Mouse (Mus musculus): Measurements from ENCODE around the gene Olfr113. TPM values are rescaled to one million over a fixed set of nuclear protein-coding genes. Genes with fewer than 3 reads are reported as not detected.
"Not testable (repeated sequence)": the region's sequence is repeated elsewhere in the genome, so short reads cannot be mapped to it uniquely, and the experiment has no call there.

Olfr113 gene
- polyA plus RNA-seq (2015; fragmentation: Nextera tagmentation; extraction: Ambion mirVana), result not detected in 2 replicates

GRCm38 (mm10) chr17:37577563-37577962 is at the start of gene Olfr113:
Gene Olfr113, minus strand, starts transcription at chr17:37577663.
- ATAC-seq (ENCODE audit: low read depth), result no peak
- no peaks in the 10 kb centered on the region for H3K4me1 ChIP-seq (replicated peaks)
- H3K36me3 ChIP-seq, result no peaks in the 10 kb centered on the region
- H3K4me3 ChIP-seq (replicated peaks), result no peak within 1 kb of the TSS
- H3K27ac ChIP-seq, result no peak within 1 kb of the TSS
- no peak for DNase-seq
- H3K4me2 ChIP-seq, result no peak within 1 kb of the TSS
- H3K9ac ChIP-seq, result no peak within 1 kb of the TSS
- no peaks in the 10 kb centered on the region; the same call in 1 of the 2 replicates for H3K9me3 ChIP-seq (replicated peaks)
- H3K27me3 ChIP-seq, result no peaks in the 10 kb centered on the region

DNA sequence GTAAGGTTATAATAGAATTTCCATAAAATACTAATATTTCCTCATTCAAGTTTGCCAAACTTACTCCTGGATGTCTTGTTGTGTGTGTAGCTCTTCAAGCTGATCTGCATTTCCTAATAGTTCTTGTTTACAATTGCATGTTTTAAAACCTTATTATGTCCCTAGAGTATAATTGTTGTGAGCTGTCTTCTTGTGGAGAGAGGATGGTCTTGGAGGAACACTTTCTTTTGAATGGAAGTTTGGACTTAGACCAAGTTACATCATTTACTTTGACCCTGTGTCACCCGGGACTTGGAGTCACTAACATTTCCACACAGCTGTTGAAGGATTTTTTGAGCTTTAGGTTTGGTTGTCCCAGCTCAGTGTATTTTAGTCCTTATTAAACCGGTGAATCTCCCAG is 49.5 kb upstream of the Olfr113 start, which contains the start of the genes Olfr115 and Olfr116:
Gene Olfr115, minus strand, starts transcription at position 101 of the 400 bp plus-strand sequence.
Gene Olfr116, minus strand, starts transcription at position 191 of the 400 bp plus-strand sequence.
- H3K9me3 ChIP-seq (replicated peaks), result peaks cover 3% of the 10 kb centered on the region; the same call in 1 of the 2 replicates
- no peak within 1 kb of the TSS for H3K4me2 ChIP-seq
- DNase-seq, result no peak
- H3K4me1 ChIP-seq (replicated peaks), result no peaks in the 10 kb centered on the region
- no peak within 1 kb of the TSS for H3K9ac ChIP-seq
- no peaks in the 10 kb centered on the region for H3K27me3 ChIP-seq
- WGBS (ENCODE audit: insufficient replicate concordance), result 59% methylated on average over 2 of the region's 2 CpGs
- no peak for ATAC-seq (ENCODE audit: low read depth)
- H3K4me3 ChIP-seq (replicated peaks), result no peak within 1 kb of the TSS
- no peak within 1 kb of the TSS for H3K27ac ChIP-seq
- H3K36me3 ChIP-seq, result no peaks in the 10 kb centered on the region

GRCm38 (mm10) chr17:37592643-37593042 is 15.2 kb upstream of the Olfr113 start, which contains the start of gene Olfr114:
Gene Olfr114, minus strand, starts transcription at chr17:37592743.
- no peak within 1 kb of the TSS for H3K4me3 ChIP-seq (replicated peaks)
- no peak for ATAC-seq (ENCODE audit: low read depth)
- H3K9ac ChIP-seq, result no peak within 1 kb of the TSS
- no peaks in the 10 kb centered on the region for H3K36me3 ChIP-seq
- H3K27ac ChIP-seq, result no peak within 1 kb of the TSS
- no peaks in the 10 kb centered on the region for H3K9me3 ChIP-seq (replicated peaks)
- no peaks in the 10 kb centered on the region for H3K4me1 ChIP-seq (replicated peaks)
- H3K4me2 ChIP-seq, result no peak within 1 kb of the TSS
- DNase-seq, result no peak
- no peaks in the 10 kb centered on the region for H3K27me3 ChIP-seq

GRCm38 (mm10) chr17:37569351-37569750 is 8.1 kb downstream of the Olfr113 start, which contains the start of gene Olfr112:
Gene Olfr112, minus strand, starts transcription at chr17:37569451.
- H3K9me3 ChIP-seq (replicated peaks), result no peaks in the 10 kb centered on the region
- no peak within 1 kb of the TSS for H3K4me3 ChIP-seq (replicated peaks)
- H3K9ac ChIP-seq, result no peak within 1 kb of the TSS
- no peak for ATAC-seq (ENCODE audit: low read depth)
- no peaks in the 10 kb centered on the region for H3K36me3 ChIP-seq
- no peak within 1 kb of the TSS for H3K27ac ChIP-seq
- no peak for DNase-seq
- no peak within 1 kb of the TSS for H3K4me2 ChIP-seq
- H3K4me1 ChIP-seq (replicated peaks), result no peaks in the 10 kb centered on the region
- no peaks in the 10 kb centered on the region for H3K27me3 ChIP-seq

DNA sequence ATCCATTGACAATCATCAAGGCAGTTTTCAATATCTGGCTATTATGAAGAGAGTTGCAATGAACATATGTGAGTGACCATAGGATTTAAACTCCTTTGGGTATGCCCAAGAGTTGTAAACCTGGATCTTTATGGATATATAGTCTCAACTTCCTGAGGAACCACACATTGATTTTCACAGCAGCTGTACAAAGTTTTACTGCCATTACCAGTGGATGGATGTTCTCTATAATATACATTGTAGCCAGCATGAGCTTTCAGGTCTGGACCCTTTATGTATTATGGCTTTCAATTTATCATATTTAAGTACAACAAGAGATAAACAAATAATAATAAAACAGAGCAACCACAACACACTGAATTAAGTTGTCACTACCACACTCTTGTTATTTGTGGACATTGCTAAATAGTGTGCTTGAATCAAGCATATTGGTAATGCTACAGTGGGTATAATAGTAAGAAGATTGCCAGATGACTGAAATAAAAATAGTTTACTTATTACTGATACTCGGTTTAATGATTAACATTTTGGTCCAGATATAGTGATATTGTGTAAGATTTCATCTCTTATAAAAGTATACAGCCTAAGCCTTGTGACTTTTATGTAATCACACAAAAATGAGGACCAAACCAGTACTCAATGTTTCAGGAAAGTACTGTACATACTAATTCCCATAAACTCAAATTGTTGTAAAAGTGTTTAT is 18.4 kb downstream of the Olfr113 start:
- H3K4me3 ChIP-seq (replicated peaks), result no peak overlapping the region
- no peaks in the 10 kb centered on the region for H3K4me1 ChIP-seq (replicated peaks)
- H3K9ac ChIP-seq, result no peak overlapping the region
- H3K27me3 ChIP-seq, result no peaks in the 10 kb centered on the region
- H3K9me3 ChIP-seq (replicated peaks), result no peaks in the 10 kb centered on the region
- ATAC-seq (ENCODE audit: low read depth), result no peak
- H3K27ac ChIP-seq, result no peak overlapping the region
- 37% methylated on average over 1 of the region's 1 CpGs for WGBS (ENCODE audit: insufficient replicate concordance)
- DNase-seq, result no peak
- no peak overlapping the region for H3K4me2 ChIP-seq
- no peaks in the 10 kb centered on the region for H3K36me3 ChIP-seq

DNA sequence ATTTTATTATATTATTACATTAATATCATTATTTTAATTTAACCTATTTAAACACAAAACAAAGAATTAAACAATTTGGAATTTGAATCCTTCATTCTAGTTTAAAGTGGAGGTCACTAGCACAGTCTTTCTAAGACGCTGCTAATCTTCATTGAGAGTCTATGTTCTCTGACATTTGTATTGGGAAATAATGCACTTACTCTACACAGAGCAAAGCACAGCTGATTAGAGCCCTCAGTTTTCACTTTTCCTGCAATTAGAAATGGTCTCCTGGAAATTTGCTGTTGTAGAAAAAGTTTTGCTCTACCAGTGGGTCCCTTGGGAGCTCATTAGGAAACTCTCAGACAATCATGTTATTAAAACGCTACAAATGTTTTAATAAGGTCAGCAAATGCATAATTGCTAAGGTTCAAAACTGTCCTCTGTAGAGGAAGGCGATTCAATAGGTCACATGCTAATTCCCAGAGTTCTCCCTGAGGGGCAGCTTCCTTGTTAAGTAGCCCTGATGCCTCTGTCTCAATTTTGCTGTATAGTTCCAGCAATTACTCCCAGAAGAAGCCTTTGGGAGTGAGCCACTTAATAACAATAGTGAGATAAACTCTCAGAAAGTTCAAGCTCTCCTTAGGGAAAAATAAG is 33.5 kb downstream of the Olfr113 start:
- Histone ChIP-seq H3K4me1 (replicated peaks) (no peaks in the 10 kb centered on the region), H3K9me3 (replicated peaks) (no peaks in the 10 kb centered on the region), H3K4me3 (replicated peaks) (no peak overlapping the region), H3K4me2 (no peak overlapping the region), H3K27me3 (no peaks in the 10 kb centered on the region), H3K36me3 (no peaks in the 10 kb centered on the region), H3K27ac (no peak overlapping the region), H3K9ac (no peak overlapping the region)
- ATAC-seq (ENCODE audit: low read depth), result no peak
- 51% methylated on average over 3 of the region's 3 CpGs for WGBS (ENCODE audit: insufficient replicate concordance)
- no peak for DNase-seq

DNA sequence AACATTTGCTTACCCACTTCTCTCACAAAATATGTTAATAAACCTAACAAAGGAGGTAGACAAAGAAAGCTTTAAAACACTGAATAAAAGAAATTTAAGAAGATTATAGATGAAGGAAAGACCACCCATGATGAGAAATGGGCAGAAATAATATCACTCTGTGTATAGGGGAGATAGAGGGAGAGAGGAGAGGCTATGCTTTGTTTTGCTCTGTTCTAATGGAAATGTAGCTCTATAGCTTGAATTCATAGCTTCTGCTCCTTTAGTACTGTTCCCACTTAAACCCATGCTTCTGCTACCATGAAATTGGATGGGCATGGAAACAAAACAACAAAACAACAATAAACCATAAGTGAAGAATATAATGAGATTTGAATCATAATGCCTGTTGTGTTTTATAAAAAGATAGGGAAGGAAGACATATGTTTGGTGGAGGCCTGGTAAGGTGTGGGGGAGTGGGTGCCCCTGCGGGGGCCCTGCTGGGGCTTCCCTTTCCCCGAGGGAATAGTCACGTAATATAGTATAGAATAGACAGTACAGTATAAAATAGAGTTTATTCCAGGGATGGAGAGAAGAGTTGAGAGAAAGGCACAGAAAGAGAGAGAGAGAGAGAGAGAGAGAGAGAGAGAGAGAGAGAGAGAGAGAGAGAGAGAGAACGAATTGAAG is 35.9 kb downstream of the Olfr113 start:
- H3K4me1 ChIP-seq (replicated peaks), result no peaks in the 10 kb centered on the region
- no peak for ATAC-seq (ENCODE audit: low read depth)
- no peak overlapping the region for H3K4me3 ChIP-seq (replicated peaks)
- 77% methylated on average over 4 of the region's 4 CpGs for WGBS (ENCODE audit: insufficient replicate concordance)
- no peaks in the 10 kb centered on the region for H3K9me3 ChIP-seq (replicated peaks)
- no peak overlapping the region for H3K27ac ChIP-seq
- H3K9ac ChIP-seq, result no peak overlapping the region
- DNase-seq, result no peak
- no peak overlapping the region for H3K4me2 ChIP-seq
- no peaks in the 10 kb centered on the region for H3K27me3 ChIP-seq
- H3K36me3 ChIP-seq, result no peaks in the 10 kb centered on the region

DNA sequence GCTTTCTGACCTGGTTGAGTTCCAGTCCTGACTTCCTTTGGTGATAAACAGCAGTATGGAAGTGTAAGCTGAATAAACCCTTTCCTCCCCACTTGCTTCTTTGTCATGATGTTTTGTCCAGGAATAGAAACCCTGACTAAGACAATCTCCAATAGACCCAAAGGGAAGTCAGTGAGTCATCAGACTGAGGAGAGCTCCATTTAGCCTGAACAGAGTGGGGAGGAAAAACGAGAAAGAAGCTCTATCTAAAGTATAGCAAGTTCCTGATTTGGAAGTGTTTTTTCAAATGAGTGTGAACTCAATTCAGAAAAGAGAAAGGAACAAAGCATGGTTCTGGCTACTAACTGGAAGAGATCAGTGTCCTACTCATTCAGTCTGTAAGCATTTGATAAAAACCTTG is 39.0 kb downstream of the Olfr113 start:
- H3K4me3 ChIP-seq (replicated peaks); ATAC-seq (ENCODE audit: low read depth); H3K27me3 ChIP-seq; H3K9me3 ChIP-seq (replicated peaks); H3K36me3 ChIP-seq; DNase-seq; H3K9ac ChIP-seq; H3K4me1 ChIP-seq (replicated peaks); H3K4me2 ChIP-seq; H3K27ac ChIP-seq: not testable (repeated sequence)
- 18% methylated on average over 1 of the region's 1 CpGs for WGBS (ENCODE audit: insufficient replicate concordance)

DNA sequence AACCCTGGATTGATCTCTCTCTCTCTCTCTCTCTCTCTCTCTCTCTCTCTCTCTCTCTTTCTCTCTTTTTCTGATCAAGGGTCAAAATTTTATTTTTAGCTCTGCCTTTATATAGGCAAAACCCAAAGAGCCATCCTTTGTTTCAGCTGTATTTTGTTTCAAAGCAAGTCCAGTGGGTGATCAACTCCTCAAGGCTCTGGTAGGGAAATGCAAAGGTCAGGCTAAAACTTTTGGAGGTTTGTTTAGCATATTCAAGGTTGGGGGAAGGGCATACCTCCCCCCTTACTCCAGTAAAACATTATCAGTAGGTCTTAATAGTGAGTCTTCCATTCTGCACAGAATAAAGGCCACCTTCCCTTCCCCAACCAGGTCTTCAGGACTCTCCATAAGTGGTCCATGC is 42.3 kb downstream of the Olfr113 start:
- ATAC-seq (ENCODE audit: low read depth), result no peak

GRCm38 (mm10) chr17:37525427-37525826 is 52.0 kb downstream of the Olfr113 start:
- ATAC-seq (ENCODE audit: low read depth); H3K9me3 ChIP-seq (replicated peaks); H3K4me3 ChIP-seq (replicated peaks); H3K36me3 ChIP-seq; H3K27me3 ChIP-seq; H3K27ac ChIP-seq; DNase-seq; H3K4me1 ChIP-seq (replicated peaks); H3K4me2 ChIP-seq; H3K9ac ChIP-seq: not testable (repeated sequence)
- 29% methylated on average over 1 of the region's 1 CpGs for WGBS (ENCODE audit: insufficient replicate concordance)

More for the DNA sequence above, 42.3 kb downstream of the Olfr113 start:
- H3K9me3 ChIP-seq (replicated peaks), result no peaks in the 10 kb centered on the region
- no peak for DNase-seq
- no peak overlapping the region for H3K9ac ChIP-seq
- no peak overlapping the region for H3K4me3 ChIP-seq (replicated peaks)
- no peak overlapping the region for H3K27ac ChIP-seq
- no peaks in the 10 kb centered on the region for H3K27me3 ChIP-seq
- H3K4me1 ChIP-seq (replicated peaks), result no peaks in the 10 kb centered on the region
- no peak overlapping the region for H3K4me2 ChIP-seq
- H3K36me3 ChIP-seq, result no peaks in the 10 kb centered on the region

DNA sequence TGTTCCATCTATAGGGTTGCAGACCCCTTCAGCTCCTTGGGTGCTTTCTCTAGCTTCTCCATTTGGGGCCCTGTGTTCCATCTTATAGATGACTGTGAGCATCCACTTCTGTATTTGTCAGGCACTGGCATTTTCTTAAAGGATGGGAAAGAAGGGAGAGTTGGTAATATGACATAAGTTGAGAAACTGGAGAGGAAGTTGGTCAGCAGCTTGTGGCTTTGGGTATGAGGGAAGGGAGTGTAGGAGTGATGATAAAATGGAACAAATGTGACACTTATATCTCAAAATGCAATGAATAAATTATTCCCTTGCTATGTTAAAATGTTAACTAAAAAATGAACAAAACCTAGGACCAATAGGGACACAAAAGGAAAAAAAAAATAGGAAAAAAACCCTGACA is 52.9 kb downstream of the Olfr113 start:
- not testable (repeated sequence) for H3K4me2 ChIP-seq; ATAC-seq (ENCODE audit: low read depth); H3K9ac ChIP-seq; H3K27me3 ChIP-seq; H3K4me3 ChIP-seq (replicated peaks); DNase-seq; H3K36me3 ChIP-seq; H3K4me1 ChIP-seq (replicated peaks); H3K9me3 ChIP-seq (replicated peaks); H3K27ac ChIP-seq
